Mouse (Mus musculus) G1E (cell line): Measurements from ENCODE around the gene Stard3. TPM values are rescaled to one million over a fixed set of nuclear protein-coding genes. Genes with fewer than 3 reads are reported as not detected.

Experiments
- ATAC-seq: 2 replicates; pipeline ENCODE4 v1.8.0; 2016; ENCODE audit warnings: mild to moderate bottlenecking; ENCODE audit not compliant: insufficient number of reproducible peaks, poor library complexity, low FRiP score, severe bottlenecking; ENCODE audit errors: extremely low read depth
- DNase-seq: peaks from one replicate; pipeline ENCODE4 v3.0.0; 2012; ENCODE audit warnings: low spot score
- H3K27me3 ChIP-seq: 2 replicates; pipeline ENCODE4 v1.6.1; 2012; ENCODE audit warnings: mild to moderate bottlenecking, low read length, inconsistent platforms; ENCODE audit not compliant: insufficient read depth
- H3K36me3 ChIP-seq: replicated peaks from 2 replicates; pipeline ENCODE3; 2012; ENCODE audit warnings: mild to moderate bottlenecking, inconsistent platforms
- H3K4me1 ChIP-seq: 2 replicates; pipeline ENCODE4 v1.6.1; 2012; ENCODE audit warnings: low read depth, low read length, inconsistent platforms, mixed read lengths; ENCODE audit not compliant: insufficient read depth
- H3K4me3 ChIP-seq: 2 replicates; pipeline ENCODE4 v1.5.1; 2012; ENCODE audit warnings: low read depth, mild to moderate bottlenecking, inconsistent platforms, low read length, moderate library complexity, mixed read lengths
- H3K9me3 ChIP-seq: replicated peaks from 2 replicates; pipeline ENCODE4 v1.6.1; 2012; ENCODE audit warnings: inconsistent platforms
- CTCF ChIP-seq: IDR thresholded peaks from 2 replicates; pipeline ENCODE4 v1.5.1; 2012; ENCODE audit warnings: low read depth, low read length, inconsistent platforms, mixed read lengths
- GATA1 ChIP-seq: IDR thresholded peaks from 2 replicates; pipeline ENCODE4 v1.6.1; 2012; ENCODE audit warnings: borderline replicate concordance, low read length, inconsistent platforms, mixed read lengths
- GATA2 ChIP-seq: IDR thresholded peaks from 2 replicates; pipeline ENCODE4 v1.6.1; 2012; ENCODE audit warnings: low read depth, low read length, inconsistent platforms, borderline replicate concordance
- POLR2AphosphoS5 ChIP-seq: IDR thresholded peaks from 2 replicates; pipeline ENCODE4 v1.6.1; 2012; ENCODE audit warnings: low read depth, low read length, inconsistent platforms; ENCODE audit not compliant: insufficient replicate concordance
- TAL1 ChIP-seq: conservative IDR thresholded peaks from 2 replicates; pipeline ENCODE4 v1.6.1; 2012; ENCODE audit warnings: low read depth, low read length, inconsistent platforms, mixed read lengths
- polyA plus RNA-seq: library from polyadenylated mRNA; stranded (reverse); fragments of >175 nt; gene quantifications from 2 replicates; pipeline ENCODE4 v1.2.3, GENCODE M21; 2012
- total RNA-seq, 2 experiments: library from RNA; stranded (forward) in 1 of 2; stranded (reverse) in 1 of 2; fragments of 200-1000 nt in 1 of 2; fragments of >200 nt in 1 of 2; fragmentation: Nextera tagmentation in 1 of 2; gene quantifications; 2 replicates each; pipeline ENCODE4 v1.2.3; 2014 to 2017

Stard3 gene
- 10.9 and 14.3 TPM in 2 replicates for total RNA-seq (2014; fragmentation: Nextera tagmentation)
- 18.5 and 20.0 TPM in 2 replicates for total RNA-seq (2017)
- 22.9 and 28.4 TPM in 2 replicates for polyA plus RNA-seq

- peak; percentile 97 for DNase-seq
- H3K4me3 ChIP-seq, result peak within 1 kb of the TSS; percentile 87
- ATAC-seq, result peak; percentile 83
- peaks cover 42% of the 10 kb centered on the region for H3K36me3 ChIP-seq
- no peaks in the 10 kb centered on the region for H3K9me3 ChIP-seq
- no peak for TF ChIP-seq TAL1
- no peak for TF ChIP-seq POLR2AphosphoS5
- TF ChIP-seq GATA1, result no peak
- TF ChIP-seq CTCF, result no peak
- no peak for TF ChIP-seq GATA2
- peaks cover 15% of the 10 kb centered on the region for H3K27me3 ChIP-seq
- peaks cover 57% of the 10 kb centered on the region for H3K4me1 ChIP-seq
Measured at GRCm38 (mm10) chr11:98358161-98359083, at the start of gene Stard3. Gene Stard3, plus strand, starts transcription at chr11:98358368.

- Histone ChIP-seq H3K4me1 (no peaks in the 10 kb centered on the region), H3K36me3 (no peaks in the 10 kb centered on the region), H3K27me3 (peaks cover 15% of the 10 kb centered on the region), H3K9me3 (no peaks in the 10 kb centered on the region), H3K4me3 (no peak overlapping the region)
- TF ChIP-seq TAL1 (no peak), GATA1 (no peak), CTCF (no peak), GATA2 (no peak), POLR2AphosphoS5 (no peak)
- ATAC-seq (no peak), DNase-seq (peak; percentile 51)
Measured at GRCm38 (mm10) chr11:98313790-98314323, 44.3 kb upstream of the Stard3 start.

GRCm38 (mm10) chr11:98317479-98317878 is 40.7 kb upstream of the Stard3 start:
- Histone ChIP-seq H3K4me3 (no peak overlapping the region), H3K36me3 (no peaks in the 10 kb centered on the region), H3K4me1 (no peaks in the 10 kb centered on the region), H3K9me3 (no peaks in the 10 kb centered on the region), H3K27me3 (peaks cover 33% of the 10 kb centered on the region)
- no peak for DNase-seq
- no peak for TF ChIP-seq TAL1
- no peak for TF ChIP-seq POLR2AphosphoS5
- TF ChIP-seq GATA1, result no peak
- no peak for TF ChIP-seq GATA2
- TF ChIP-seq CTCF, result no peak
- ATAC-seq, result no peak

- H3K27me3 ChIP-seq, result peaks cover 41% of the 10 kb centered on the region
- no peaks in the 10 kb centered on the region for H3K4me1 ChIP-seq
Measured at GRCm38 (mm10) chr11:98318421-98319116, 39.6 kb upstream of the Stard3 start.

DNA sequence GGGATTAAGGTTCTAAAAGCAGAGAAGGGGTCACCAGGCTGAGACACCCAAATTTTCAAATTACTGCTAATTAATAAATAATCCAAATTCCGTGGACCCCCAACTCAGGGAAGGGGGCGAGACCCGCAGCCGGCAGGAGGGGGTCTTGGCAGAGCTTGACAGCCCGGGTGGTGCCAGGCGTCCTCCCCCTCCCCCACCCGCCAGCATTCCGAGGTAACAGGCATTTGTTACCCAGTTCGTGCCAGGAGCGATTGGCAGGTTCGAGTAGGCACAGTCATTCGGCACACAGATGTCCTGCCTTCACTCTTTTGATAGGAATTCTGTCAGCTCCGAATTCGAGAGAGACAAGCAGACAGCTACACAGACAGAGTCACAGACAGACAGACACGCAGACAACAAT is 39.0 kb upstream of the Stard3 start:
- Histone ChIP-seq H3K4me3 (no peak overlapping the region), H3K9me3 (no peaks in the 10 kb centered on the region), H3K27me3 (peaks cover 42% of the 10 kb centered on the region), H3K4me1 (no peaks in the 10 kb centered on the region), H3K36me3 (no peaks in the 10 kb centered on the region)
- TF ChIP-seq GATA2 (no peak), CTCF (no peak), GATA1 (no peak), TAL1 (no peak), POLR2AphosphoS5 (no peak)
- no peak for DNase-seq
- no peak for ATAC-seq

More at GRCm38 (mm10) chr11:98318421-98319116, 39.6 kb upstream of the Stard3 start:
- Histone ChIP-seq H3K36me3 (no peaks in the 10 kb centered on the region), H3K9me3 (no peaks in the 10 kb centered on the region), H3K4me3 (no peak overlapping the region)
- no peak for ATAC-seq
- TF ChIP-seq CTCF (no peak), POLR2AphosphoS5 (no peak), TAL1 (no peak), GATA1 (no peak), GATA2 (no peak)
- no peak for DNase-seq

DNA sequence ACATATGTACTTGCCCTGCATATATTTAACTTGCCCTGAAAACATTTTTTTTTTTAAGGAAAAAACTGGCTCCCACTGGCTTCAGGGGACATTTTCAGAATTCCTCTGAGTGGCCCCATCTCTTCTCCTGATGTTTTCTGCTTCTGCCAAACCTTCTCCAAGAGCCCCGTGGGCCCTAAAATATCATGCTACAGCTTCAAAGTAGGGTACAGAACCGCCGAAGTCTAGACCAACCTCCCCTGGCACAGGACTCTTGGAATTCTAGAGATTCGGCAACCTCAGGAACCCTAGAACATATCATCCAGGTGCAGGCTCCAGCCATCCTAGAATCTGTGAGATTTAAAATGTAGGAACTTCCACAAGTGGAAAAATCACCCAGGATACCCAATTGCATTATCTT is 38.6 kb upstream of the Stard3 start:
- no peaks in the 10 kb centered on the region for H3K4me1 ChIP-seq
- no peak overlapping the region for H3K4me3 ChIP-seq
- ATAC-seq, result no peak
- TF ChIP-seq POLR2AphosphoS5, result no peak
- no peak for TF ChIP-seq TAL1
- no peak for TF ChIP-seq CTCF
- no peak for TF ChIP-seq GATA1
- TF ChIP-seq GATA2, result no peak
- DNase-seq, result no peak
- H3K9me3 ChIP-seq, result no peaks in the 10 kb centered on the region
- no peaks in the 10 kb centered on the region for H3K36me3 ChIP-seq
- H3K27me3 ChIP-seq, result peaks cover 44% of the 10 kb centered on the region
